10 mouse cellular contexts compared by ENCODE assay signal in the genomic region with DNA sequence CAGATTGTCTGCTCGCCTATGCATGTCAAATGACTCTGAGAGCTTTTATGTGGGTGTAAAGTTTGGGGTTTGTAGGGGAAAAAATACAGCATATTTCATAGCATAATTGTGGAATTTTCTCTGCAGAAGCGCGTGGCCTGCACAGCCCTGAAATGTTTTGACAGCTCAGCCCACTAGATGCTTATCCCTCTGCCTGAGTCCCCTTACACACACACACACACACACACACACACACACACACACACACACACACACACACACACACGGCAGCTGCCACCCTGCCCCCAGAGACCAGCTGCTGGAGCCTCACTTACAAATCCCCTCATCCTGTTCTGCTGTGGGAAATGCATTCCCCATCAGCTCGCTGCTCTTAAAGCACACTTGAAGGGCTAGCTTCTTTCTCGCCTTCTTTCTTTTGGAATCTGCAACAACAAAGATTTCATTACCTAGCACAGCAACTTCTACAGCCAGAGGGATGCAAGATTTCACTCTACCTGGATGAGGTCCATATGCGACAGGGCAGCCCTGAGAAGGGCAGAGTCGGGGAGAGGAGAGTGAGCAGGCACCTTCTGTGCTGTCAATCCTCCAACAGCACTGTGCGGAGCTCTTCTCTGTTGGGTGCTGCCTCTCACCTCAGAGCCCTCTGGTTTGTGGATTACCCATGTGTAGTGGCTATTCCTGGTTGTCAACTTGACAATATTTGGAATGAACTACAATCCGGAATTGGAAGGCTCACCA.
DNase-seq lines count a peak whose midpoint lies in the region; ATAC-seq and TF ChIP-seq lines count a peak whose summit lies in the region.
"Had no signal": no experiment of that assay in that cellular context is flagged by ENCODE, and none has a peak within 500 bp of the region (broad histone marks: within the 10 kb centered on the region; RNA-seq: fewer than 3 reads in every experiment).

No protein-coding gene starts in this region.

- intact Hi-C loops in heart, postnatal 36 days (cut with DNase I) = no loop called here

- no peaks in the 10 kb centered on the region for H3K36me3 ChIP-seq in midbrain, embryonic 11.5 days (ENCODE audit: control insufficient read depth, insufficient read depth, low read length)
- H3K36me3 ChIP-seq in midbrain, embryonic 10.5 days = no peaks in the 10 kb centered on the region
- H3K36me3 ChIP-seq in midbrain, embryonic 12.5 days = no peaks in the 10 kb centered on the region
- H3K36me3 ChIP-seq in liver, postnatal 0 days (replicated peaks; ENCODE audit: insufficient read depth, low read length) = no peaks in the 10 kb centered on the region

- no peak overlapping the region for H3K4me3 ChIP-seq in midbrain, embryonic 11.5 days (ENCODE audit: low read depth, low read length)
- H3K4me3 ChIP-seq in midbrain, embryonic 10.5 days = no peak overlapping the region
- no peak overlapping the region; the same call in 1 of the 2 replicates for H3K4me3 ChIP-seq in layer of hippocampus, adult 2 months
- no peak overlapping the region for H3K4me3 ChIP-seq in midbrain, embryonic 12.5 days
- H3K4me3 ChIP-seq in liver, postnatal 0 days (ENCODE audit: low read depth, low read length) = no peak overlapping the region
- H3K4me3 ChIP-seq: erythroblast, embryonic 14.5 days had no signal

- H3K27ac ChIP-seq in midbrain, embryonic 11.5 days (ENCODE audit: low read depth, low read length) = no peak overlapping the region
- H3K27ac ChIP-seq in midbrain, embryonic 10.5 days (replicated peaks) = no peak overlapping the region
- H3K27ac ChIP-seq in layer of hippocampus, adult 2 months = peak overlapping the region; percentile 91
- H3K27ac ChIP-seq in midbrain, embryonic 12.5 days (replicated peaks) = no peak overlapping the region
- H3K27ac ChIP-seq in liver, postnatal 0 days (ENCODE audit: low read depth) = no peak overlapping the region

- no peaks in the 10 kb centered on the region for H3K27me3 ChIP-seq in midbrain, embryonic 11.5 days (ENCODE audit: control insufficient read depth, insufficient read depth, low read length)
- H3K27me3 ChIP-seq in midbrain, embryonic 10.5 days (ENCODE audit: low read depth, poor library complexity, severe bottlenecking) = no peaks in the 10 kb centered on the region
- H3K27me3 ChIP-seq in midbrain, embryonic 12.5 days = no peaks in the 10 kb centered on the region
- H3K27me3 ChIP-seq in liver, postnatal 0 days (ENCODE audit: insufficient read depth, low read length) = no peaks in the 10 kb centered on the region

- no peaks in the 10 kb centered on the region; the same call in 1 of the 2 replicates for H3K4me1 ChIP-seq in midbrain, embryonic 11.5 days (ENCODE audit: control insufficient read depth, insufficient read depth, low read length)
- H3K4me1 ChIP-seq in midbrain, embryonic 10.5 days = peaks cover 7% of the 10 kb centered on the region
- peaks cover 2% of the 10 kb centered on the region; the same call in 1 of the 2 replicates for H3K4me1 ChIP-seq in midbrain, embryonic 12.5 days
- H3K4me1 ChIP-seq in liver, postnatal 0 days (ENCODE audit: insufficient read depth) = no peaks in the 10 kb centered on the region

- no peak overlapping the region for H3K9ac ChIP-seq in midbrain, embryonic 11.5 days (ENCODE audit: low read length)
- no peak overlapping the region for H3K9ac ChIP-seq in midbrain, embryonic 12.5 days (replicated peaks)
- H3K9ac ChIP-seq in liver, postnatal 0 days (replicated peaks) = no peak overlapping the region

- TF ChIP-seq CTCF in layer of hippocampus, adult 2 months (conservative IDR thresholded peaks at IDR 0.05) = no peak
- TF ChIP-seq CTCF in liver, postnatal 0 days (IDR thresholded peaks at IDR 0.05; ENCODE audit: low read depth) = no peak

- WGBS in midbrain, embryonic 11.5 days = 67% methylated on average over 10 of the region's 10 CpGs
- WGBS in midbrain, embryonic 10.5 days = 71% methylated on average over 10 of the region's 10 CpGs
- 56% methylated on average over 10 of the region's 10 CpGs for WGBS in midbrain, embryonic 12.5 days
- WGBS in liver, postnatal 0 days (ENCODE audit: insufficient replicate concordance) = 59% methylated on average over 9 of the region's 10 CpGs

- H3K4me2 ChIP-seq in midbrain, embryonic 11.5 days = no peak overlapping the region
- H3K4me2 ChIP-seq in midbrain, embryonic 12.5 days (replicated peaks) = no peak overlapping the region
- H3K4me2 ChIP-seq in liver, postnatal 0 days (ENCODE audit: low read depth, low read length) = no peak overlapping the region

- ATAC-seq in midbrain, embryonic 11.5 days (ENCODE audit: low FRiP score) = peak; percentile 22; the same call in 1 of the 2 replicates
- ATAC-seq in midbrain, embryonic 12.5 days (ENCODE audit: low FRiP score, low read depth) = peak; percentile 52; the same call in 1 of the 2 replicates
- ATAC-seq in liver, postnatal 0 days = no peak
- ATAC-seq: lung, postnatal 0 days had no signal

- TF ChIP-seq EP300 in liver, postnatal 0 days (IDR thresholded peaks at IDR 0.05; ENCODE audit: low read depth) = no peak

- no peaks in the 10 kb centered on the region for H3K9me3 ChIP-seq in midbrain, embryonic 11.5 days (ENCODE audit: control insufficient read depth, low read length)
- no peaks in the 10 kb centered on the region for H3K9me3 ChIP-seq in midbrain, embryonic 10.5 days (replicated peaks)
- H3K9me3 ChIP-seq in midbrain, embryonic 12.5 days = no peaks in the 10 kb centered on the region
- H3K9me3 ChIP-seq in liver, postnatal 0 days (ENCODE audit: low read length) = no peaks in the 10 kb centered on the region

- peak; percentile 84 for DNase-seq in midbrain, embryonic 11.5 days (ENCODE audit: low spot score, missing footprints)
- DNase-seq in midbrain, embryonic 10.5 days (ENCODE audit: low spot score) = no peak
- peak; percentile 63 to 73 for DNase-seq in layer of hippocampus, adult 2 months (ENCODE audit: low spot score in 2 of 2)
- no peak for DNase-seq in liver, postnatal 0 days
- DNase-seq in kidney, postnatal 10 days = no peak
- DNase-seq in heart, postnatal 36 days = no peak
- no peak for DNase-seq in cerebellum, adult 11 months

Comparison
In these comparisons a context has a peak if more than half of its experiments do, and no peak if none do; other contexts are left out.
1. DNase-seq: peak in midbrain, embryonic 11.5 days (single experiment) and layer of hippocampus, adult 2 months (2 of 2); none in midbrain, embryonic 10.5 days (single experiment), liver, postnatal 0 days (single experiment), kidney, postnatal 10 days (single experiment), heart, postnatal 36 days (0 of 2) and cerebellum, adult 11 months (single experiment).